Mouse (Mus musculus) heart, postnatal 0 days (tissue): ENCODE measurements around the gene Ccser2. TPM values are rescaled to one million over a fixed set of nuclear protein-coding genes. Genes with fewer than 3 reads are reported as not detected.
A peak's percentile ranks its signal among the peaks of the same experiment; 100 is the strongest.

Experiments
- ATAC-seq: fragments of 200-750 bp; cut with Nextera tagmentation; 2 replicates; pipeline ENCODE4 v1.8.0; 2017; ENCODE audit warnings: low read depth, moderate number of reproducible peaks, moderate library complexity; ENCODE audit not compliant: insufficient read depth
- DNase-seq: peaks from one replicate; pipeline ENCODE4 v3.0.0-alpha.2; 2016; ENCODE audit warnings: low spot score
- H3K27ac ChIP-seq: fragments of 300-500 bp; sonication (generic); 2 replicates; pipeline ENCODE4 v1.5.1; 2014; ENCODE audit warnings: low read depth, mild to moderate bottlenecking
- H3K27me3 ChIP-seq: fragments of 300-500 bp; sonication (generic); 2 replicates; pipeline ENCODE4 v1.6.1; 2014; ENCODE audit warnings: low read length, mixed read lengths; ENCODE audit not compliant: control insufficient read depth, insufficient read depth
- H3K36me3 ChIP-seq: fragments of 300-500 bp; sonication (generic); replicated peaks from 2 replicates; pipeline ENCODE4 v1.6.1; 2014; ENCODE audit warnings: low read length, mixed read lengths; ENCODE audit not compliant: control insufficient read depth, insufficient read depth
- H3K4me1 ChIP-seq: fragments of 300-500 bp; sonication (generic); 2 replicates; pipeline ENCODE4 v1.6.1; 2014; ENCODE audit warnings: antibody characterized with exemption; ENCODE audit not compliant: control insufficient read depth, insufficient read depth
- H3K4me2 ChIP-seq: fragments of 300-500 bp; sonication (generic); 2 replicates; pipeline ENCODE4 v1.6.1; 2014; ENCODE audit warnings: low read depth, mild to moderate bottlenecking, low read length, moderate library complexity
- H3K4me3 ChIP-seq: fragments of 300-500 bp; sonication (generic); 2 replicates; pipeline ENCODE4 v1.5.1; 2014; ENCODE audit warnings: low read depth, low read length
- H3K9ac ChIP-seq: fragments of 300-500 bp; sonication (generic); replicated peaks from 2 replicates; pipeline ENCODE4 v1.6.1; 2014; ENCODE audit warnings: low read depth, low read length, mixed read lengths
- H3K9me3 ChIP-seq: fragments of 300-500 bp; sonication (generic); replicated peaks from 2 replicates; pipeline ENCODE4 v1.6.1; 2016; ENCODE audit warnings: low read length; ENCODE audit not compliant: control insufficient read depth
- CTCF ChIP-seq: IDR thresholded peaks from 2 replicates; pipeline ENCODE4 v1.5.1; 2016; ENCODE audit warnings: antibody characterized with exemption, control low read depth, low read depth
- EP300 ChIP-seq: IDR thresholded peaks from 2 replicates; pipeline ENCODE4 v1.6.1; 2016; ENCODE audit warnings: antibody characterized with exemption, low read depth
- WGBS: fragments of 180-500 bp; shearing (Covaris S2); extraction: QIAGEN DNeasy Blood & Tissue Kit; methylation state at CpG from one replicate; pipeline ENCODE4 v1.1.7; 2014; 5-methylcytosine and 5-hydroxymethylcytosine counted together
- polyA plus RNA-seq: library from polyadenylated mRNA; unstranded; fragments of >200 nt; fragmentation: Nextera tagmentation; extraction: Ambion mirVana; gene quantifications from 2 replicates; pipeline ENCODE4 v1.2.1, GENCODE M21; 2015
- total RNA-seq: library from RNA; depleted of rRNA; stranded (reverse); fragments of >200 nt; gene quantifications from 2 replicates; pipeline ENCODE4 v1.2.3, GENCODE M21; 2014; ENCODE audit warnings: low replicate concordance

The Ccser2 gene
- total and polyA plus RNA-seq, 2 experiments from 2014 or later, result 49.8 to 74.1 TPM

DNA sequence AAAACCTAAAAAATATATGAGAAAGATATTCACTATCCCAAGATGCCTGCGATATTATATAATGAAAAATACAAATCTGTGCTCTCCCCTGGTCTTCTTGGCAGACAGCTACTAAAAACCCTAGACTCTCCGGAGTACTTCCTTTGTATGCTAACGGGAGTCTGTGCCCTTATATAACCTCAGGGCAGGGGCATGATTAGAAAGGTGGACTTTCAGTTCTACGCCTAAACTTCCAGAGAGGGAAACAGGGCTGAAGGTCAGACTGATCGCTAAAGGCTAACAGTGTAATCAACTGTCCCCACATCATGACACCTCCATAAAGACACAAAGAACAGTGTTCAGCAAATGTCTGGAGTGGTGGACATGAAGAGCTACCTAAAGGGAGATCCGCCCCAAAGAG is 11.3 kb downstream of the Ccser2 start:
- H3K9me3 ChIP-seq, result no peaks in the 10 kb centered on the region
- no peak overlapping the region for H3K9ac ChIP-seq
- H3K27ac ChIP-seq, result no peak overlapping the region
- no peak for ATAC-seq
- H3K36me3 ChIP-seq, result no peaks in the 10 kb centered on the region
- H3K4me2 ChIP-seq, result no peak overlapping the region
- H3K4me3 ChIP-seq, result no peak overlapping the region
- DNase-seq, result no peak
- H3K27me3 ChIP-seq, result no peaks in the 10 kb centered on the region
- no peaks in the 10 kb centered on the region for H3K4me1 ChIP-seq
- TF ChIP-seq EP300 (no peak), CTCF (no peak)
- 69% methylated on average over 6 of the region's 6 CpGs for WGBS

DNA sequence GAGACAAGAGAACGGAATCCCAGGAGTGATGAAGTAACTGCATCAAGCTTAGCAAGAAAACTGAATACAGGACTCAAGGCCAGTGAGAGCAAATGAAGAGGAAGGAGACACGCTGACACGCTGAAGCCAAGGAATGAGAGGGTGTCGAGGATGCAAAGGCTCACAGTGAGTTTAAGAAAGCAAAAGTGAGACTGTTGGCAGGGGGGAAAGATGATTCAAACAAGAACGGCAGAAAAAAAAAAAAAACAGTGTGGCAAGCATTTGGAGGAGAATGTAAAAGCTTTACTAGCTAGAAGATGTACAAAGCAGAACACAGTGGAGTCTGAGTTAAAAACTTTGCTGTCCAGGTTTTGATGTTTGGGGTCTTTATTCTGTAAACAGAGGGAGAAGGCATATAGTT is 11.9 kb downstream of the Ccser2 start:
- H3K9me3 ChIP-seq, result no peaks in the 10 kb centered on the region
- H3K9ac ChIP-seq, result no peak overlapping the region
- H3K4me3 ChIP-seq, result no peak overlapping the region
- no peaks in the 10 kb centered on the region for H3K4me1 ChIP-seq
- H3K27me3 ChIP-seq, result no peaks in the 10 kb centered on the region
- TF ChIP-seq CTCF (no peak), EP300 (no peak)
- DNase-seq (no peak), ATAC-seq (no peak)
- no peak overlapping the region for H3K27ac ChIP-seq
- 64% methylated on average over 5 of the region's 5 CpGs for WGBS
- no peaks in the 10 kb centered on the region for H3K36me3 ChIP-seq
- no peak overlapping the region for H3K4me2 ChIP-seq

DNA sequence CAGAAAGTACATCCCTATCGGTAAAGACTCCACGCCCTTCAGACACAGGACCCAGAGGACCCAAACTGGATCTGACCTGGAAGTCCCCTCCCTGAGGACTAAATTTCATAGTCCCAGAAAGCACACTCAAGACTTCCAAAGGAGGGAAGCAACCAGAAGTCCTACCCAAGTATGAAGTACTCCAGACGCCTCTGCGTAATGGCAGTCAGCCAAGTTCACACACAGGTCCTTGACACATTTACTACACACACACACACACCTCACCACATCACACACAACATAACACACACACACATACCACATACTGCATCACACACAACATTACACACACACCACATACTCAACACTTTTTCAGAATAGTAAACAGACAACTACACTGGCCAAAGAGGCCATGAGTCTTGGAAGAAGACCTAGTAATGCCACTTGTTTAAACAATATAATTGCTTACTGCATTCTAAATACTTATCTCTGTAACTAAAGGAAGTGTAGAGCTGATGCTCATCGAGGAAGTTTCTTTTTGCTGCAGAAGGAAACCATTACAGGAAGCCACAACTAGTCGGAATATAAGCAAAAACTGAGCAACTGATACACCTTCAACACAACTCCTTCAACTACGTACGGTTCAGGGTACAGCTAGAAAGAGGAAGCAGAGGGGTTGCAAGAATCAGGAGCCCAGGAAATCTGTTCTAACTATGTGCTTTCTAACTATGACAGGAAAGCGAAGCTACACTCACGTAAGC is 15.7 kb downstream of the Ccser2 start:
- ATAC-seq (no peak), DNase-seq (no peak)
- Histone ChIP-seq H3K4me2 (no peak overlapping the region), H3K27ac (no peak overlapping the region), H3K27me3 (no peaks in the 10 kb centered on the region), H3K4me3 (no peak overlapping the region), H3K36me3 (no peaks in the 10 kb centered on the region), H3K9me3 (no peaks in the 10 kb centered on the region), H3K9ac (no peak overlapping the region), H3K4me1 (no peaks in the 10 kb centered on the region)
- no peak for TF ChIP-seq EP300
- TF ChIP-seq CTCF, result no peak
- WGBS, result 67% methylated on average over 10 of the region's 10 CpGs

DNA sequence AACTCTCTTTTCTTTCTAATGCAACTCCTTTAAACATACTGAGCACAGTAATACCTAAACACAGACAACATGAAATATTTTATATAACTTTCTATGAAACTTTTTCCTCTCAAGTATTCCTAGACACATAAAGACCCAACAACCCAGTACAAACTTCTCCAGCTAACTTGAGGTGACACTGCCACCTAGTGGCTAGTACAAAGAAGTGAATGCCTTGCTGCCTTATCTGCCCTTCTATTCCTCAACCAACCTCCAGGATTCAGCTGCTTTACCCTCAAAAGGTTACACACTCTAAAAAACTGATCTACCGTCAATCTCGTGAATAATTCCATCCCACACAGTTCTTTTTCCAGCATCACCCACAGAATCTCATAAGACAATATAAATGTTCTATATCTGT is 16.4 kb downstream of the Ccser2 start:
- no peak overlapping the region for H3K4me2 ChIP-seq

DNA sequence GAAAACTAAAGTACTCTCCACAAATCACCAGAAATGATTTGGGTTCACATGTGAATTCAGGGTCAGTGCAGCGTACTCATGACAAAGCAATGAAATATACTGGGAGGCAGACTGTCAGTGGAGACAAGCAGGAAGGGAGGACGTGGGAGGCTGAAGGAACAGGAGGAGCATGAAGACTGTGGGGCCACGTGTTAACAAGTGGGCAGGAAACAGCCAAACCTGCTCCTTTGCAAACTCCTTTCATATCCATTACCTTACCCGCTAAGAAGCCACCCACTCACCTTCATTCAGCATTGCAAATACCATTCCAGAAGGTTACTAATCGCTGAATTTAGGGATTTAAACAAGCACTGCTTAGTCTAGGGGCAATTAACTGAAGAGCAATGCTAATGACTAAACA is 25.9 kb downstream of the Ccser2 start:
- Histone ChIP-seq H3K36me3 (peaks cover 20% of the 10 kb centered on the region), H3K4me3 (no peak overlapping the region), H3K9ac (no peak overlapping the region), H3K27ac (no peak overlapping the region), H3K27me3 (no peaks in the 10 kb centered on the region), H3K4me2 (no peak overlapping the region), H3K4me1 (no peaks in the 10 kb centered on the region; the same call in 1 of the 2 replicates), H3K9me3 (no peaks in the 10 kb centered on the region)
- 47% methylated on average over 5 of the region's 5 CpGs for WGBS
- ATAC-seq, result no peak
- DNase-seq, result no peak
- TF ChIP-seq EP300 (no peak), CTCF (no peak)

More for the DNA sequence above, 16.4 kb downstream of the Ccser2 start:
- no peaks in the 10 kb centered on the region for H3K36me3 ChIP-seq
- TF ChIP-seq EP300 (no peak), CTCF (peak; percentile 86)
- H3K9me3 ChIP-seq, result no peaks in the 10 kb centered on the region
- 13% methylated on average over 2 of the region's 2 CpGs for WGBS
- H3K27ac ChIP-seq, result no peak overlapping the region
- H3K27me3 ChIP-seq, result no peaks in the 10 kb centered on the region
- peak; percentile 70 for DNase-seq
- no peaks in the 10 kb centered on the region for H3K4me1 ChIP-seq
- H3K4me3 ChIP-seq, result no peak overlapping the region
- peak; percentile 58; the same call in 1 of the 2 replicates for ATAC-seq
- H3K9ac ChIP-seq, result no peak overlapping the region

DNA sequence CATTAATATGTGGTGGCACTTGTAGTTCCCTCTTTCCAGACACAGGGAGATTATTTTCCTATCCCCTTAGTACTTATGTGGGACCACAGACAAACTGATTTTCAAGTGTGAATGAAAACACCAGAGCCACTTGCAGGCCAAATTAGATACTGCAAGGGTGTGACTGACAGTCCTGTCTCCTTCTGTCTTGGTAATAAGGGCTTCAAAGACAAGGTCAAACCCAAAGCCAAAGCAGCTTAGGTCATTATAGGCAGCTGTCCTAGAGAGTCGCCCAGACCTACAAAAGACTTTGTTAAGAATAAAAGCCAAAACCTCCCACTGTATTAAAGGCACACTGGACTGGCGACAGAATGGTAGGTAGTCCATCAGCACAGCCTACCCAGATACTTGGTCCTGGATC is 30.6 kb downstream of the Ccser2 start:
- peak; percentile 57; the same call in 1 of the 2 replicates for ATAC-seq
- peaks cover 20% of the 10 kb centered on the region for H3K36me3 ChIP-seq
- peak; percentile 40 for DNase-seq
- no peak overlapping the region for H3K4me3 ChIP-seq
- H3K4me1 ChIP-seq, result no peaks in the 10 kb centered on the region; the same call in 1 of the 2 replicates
- WGBS, result 63% methylated on average over 2 of the region's 2 CpGs
- TF ChIP-seq EP300 (no peak), CTCF (peak; percentile 24)
- H3K9ac ChIP-seq, result no peak overlapping the region
- no peaks in the 10 kb centered on the region for H3K9me3 ChIP-seq
- H3K4me2 ChIP-seq, result no peak overlapping the region
- no peaks in the 10 kb centered on the region for H3K27me3 ChIP-seq
- H3K27ac ChIP-seq, result peak overlapping the region; percentile 49
